Mouse (Mus musculus): ENCODE measurements around the gene Il20rb. TPM values are rescaled to one million over a fixed set of nuclear protein-coding genes. Genes with fewer than 3 reads are reported as not detected.

The Il20rb gene
- total and polyA plus RNA-seq, 2 experiments from 2014 or later = 1.4 to 1.7 TPM

GRCm38 (mm10) chr9:100505498-100505897, 18.9 kb upstream of the Il20rb start:
- peak overlapping the region; percentile 44 for H3K4me2 ChIP-seq (ENCODE audit: low read depth, low read length)
- ATAC-seq (ENCODE audit: insufficient read depth, low read depth) = no peak
- H3K27ac ChIP-seq (ENCODE audit: low read depth) = peak overlapping the region; percentile 65
- no peak for TF ChIP-seq CTCF (IDR thresholded peaks at IDR 0.05; ENCODE audit: low read depth)
- no peak for TF ChIP-seq EP300 (IDR thresholded peaks at IDR 0.05; ENCODE audit: low read depth)
- no peaks in the 10 kb centered on the region; the same call in 1 of the 2 replicates for H3K4me1 ChIP-seq (ENCODE audit: control insufficient read depth, insufficient read depth)
- peak overlapping the region; percentile 42 for H3K4me3 ChIP-seq (ENCODE audit: low read depth, low read length)
- DNase-seq (ENCODE audit: low spot score) = no peak
- 87% methylated on average over 4 of the region's 4 CpGs for WGBS
- H3K27me3 ChIP-seq (ENCODE audit: control insufficient read depth, insufficient read depth, low read length) = no peaks in the 10 kb centered on the region
- H3K9ac ChIP-seq (replicated peaks; ENCODE audit: low read depth, low read length) = peak overlapping the region; percentile 4; the same call in 1 of the 2 replicates
- no peaks in the 10 kb centered on the region for H3K9me3 ChIP-seq (replicated peaks; ENCODE audit: control insufficient read depth, low read length)
- no peaks in the 10 kb centered on the region for H3K36me3 ChIP-seq (replicated peaks; ENCODE audit: control insufficient read depth, insufficient read depth, low read length)

DNA sequence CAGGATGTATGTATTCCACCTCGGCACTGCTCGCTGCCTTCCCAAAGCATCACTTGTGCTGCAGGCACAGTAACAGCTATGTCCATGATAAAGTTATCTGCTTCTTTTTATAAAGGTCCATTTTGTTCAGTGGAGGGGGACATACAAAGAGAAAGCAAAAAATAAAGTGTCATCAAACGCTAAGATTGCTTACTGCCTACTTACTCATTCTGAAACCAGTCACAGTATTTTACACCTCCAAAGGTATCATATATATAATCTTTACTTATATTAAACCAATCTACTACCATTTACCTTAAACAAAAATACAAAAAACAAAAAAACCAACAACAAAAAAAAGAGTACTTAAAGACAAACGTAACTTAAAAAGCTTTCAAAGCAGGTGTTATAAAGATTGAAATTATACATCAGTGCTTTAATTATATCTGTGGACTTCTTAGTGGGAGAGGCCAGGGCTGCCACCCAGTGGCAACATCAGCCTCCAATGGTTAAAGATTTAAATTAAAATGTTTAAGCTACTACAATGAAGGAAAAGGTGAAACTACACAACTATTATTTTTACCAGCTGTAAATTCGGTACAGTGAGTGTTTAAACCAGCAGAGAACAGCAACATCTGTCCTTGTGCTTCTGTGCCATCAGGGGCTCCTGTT, 7.1 kb upstream of the Il20rb start:
- H3K4me1 ChIP-seq (ENCODE audit: control insufficient read depth, insufficient read depth) = peaks cover 8% of the 10 kb centered on the region
- no peak for DNase-seq (ENCODE audit: low spot score)
- 66% methylated on average over 5 of the region's 5 CpGs for WGBS
- no peaks in the 10 kb centered on the region for H3K27me3 ChIP-seq (ENCODE audit: control insufficient read depth, insufficient read depth, low read length)
- ATAC-seq (ENCODE audit: insufficient read depth, low read depth) = no peak
- H3K9ac ChIP-seq (replicated peaks; ENCODE audit: low read depth, low read length) = no peak overlapping the region
- no peak for TF ChIP-seq EP300 (IDR thresholded peaks at IDR 0.05; ENCODE audit: low read depth)
- 0 out of 2 replicates have a peak, but pooled peaks have one; percentile 24 for TF ChIP-seq CTCF (IDR thresholded peaks at IDR 0.05; ENCODE audit: low read depth)
- H3K36me3 ChIP-seq (replicated peaks; ENCODE audit: control insufficient read depth, insufficient read depth, low read length) = peaks cover 16% of the 10 kb centered on the region
- no peak overlapping the region for H3K27ac ChIP-seq (ENCODE audit: low read depth)
- no peak overlapping the region for H3K4me3 ChIP-seq (ENCODE audit: low read depth, low read length)
- no peaks in the 10 kb centered on the region for H3K9me3 ChIP-seq (replicated peaks; ENCODE audit: control insufficient read depth, low read length)
- no peak overlapping the region for H3K4me2 ChIP-seq (ENCODE audit: low read depth, low read length)

DNA sequence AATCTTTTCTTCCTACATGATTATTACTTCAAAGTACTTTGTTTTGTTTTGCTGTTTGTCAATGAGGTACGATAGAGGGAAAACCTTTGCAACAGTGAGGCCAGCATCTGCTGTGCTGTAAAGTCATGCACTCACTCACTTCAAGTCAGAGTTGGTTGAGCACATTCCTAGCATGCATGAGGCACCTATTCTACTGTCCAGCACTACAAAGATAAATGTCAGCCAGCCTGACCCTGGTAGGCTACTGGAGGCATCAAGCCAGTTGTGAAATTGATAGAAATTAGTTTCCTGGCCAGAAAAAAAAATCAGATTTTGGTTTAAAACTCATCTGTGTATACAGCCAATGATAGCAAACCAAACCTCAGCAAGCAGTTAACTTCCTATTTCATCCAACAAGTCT, 4.8 kb upstream of the Il20rb start:
- Histone ChIP-seq H3K4me3 (ENCODE audit: low read depth, low read length) (no peak overlapping the region), H3K36me3 (replicated peaks; ENCODE audit: control insufficient read depth, insufficient read depth, low read length) (peaks cover 5% of the 10 kb centered on the region; the same call in 1 of the 2 replicates), H3K4me1 (ENCODE audit: control insufficient read depth, insufficient read depth) (peaks cover 8% of the 10 kb centered on the region), H3K4me2 (ENCODE audit: low read depth, low read length) (no peak overlapping the region), H3K27ac (ENCODE audit: low read depth) (no peak overlapping the region), H3K27me3 (ENCODE audit: control insufficient read depth, insufficient read depth, low read length) (no peaks in the 10 kb centered on the region), H3K9ac (replicated peaks; ENCODE audit: low read depth, low read length) (no peak overlapping the region), H3K9me3 (replicated peaks; ENCODE audit: control insufficient read depth, low read length) (no peaks in the 10 kb centered on the region)
- WGBS = 51% methylated on average over 1 of the region's 1 CpGs
- TF ChIP-seq EP300 (IDR thresholded peaks at IDR 0.05; ENCODE audit: low read depth) = no peak
- TF ChIP-seq CTCF (IDR thresholded peaks at IDR 0.05; ENCODE audit: low read depth) = no peak
- DNase-seq (ENCODE audit: low spot score) (no peak), ATAC-seq (ENCODE audit: insufficient read depth, low read depth) (no peak)

DNA sequence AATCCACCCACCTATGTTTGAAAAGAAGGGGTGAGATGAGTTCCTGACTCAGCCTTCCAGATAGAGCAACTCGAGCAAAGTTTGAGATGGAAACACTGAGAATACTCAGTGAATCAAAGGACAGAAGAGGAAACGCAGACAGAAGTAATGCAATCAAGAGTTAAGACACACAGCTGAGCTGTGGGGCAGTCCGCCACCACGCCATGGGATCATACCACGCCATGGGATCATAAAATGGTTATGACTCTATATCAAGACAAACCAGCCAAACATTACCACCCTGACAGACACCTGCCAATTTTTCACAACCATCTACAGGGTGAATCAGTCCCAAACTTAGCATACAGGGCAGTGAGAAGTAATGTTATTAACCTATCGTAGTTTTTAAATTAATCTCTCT, 2.4 kb upstream of the Il20rb start:
- H3K27ac ChIP-seq (ENCODE audit: low read depth) = peak overlapping the region; percentile 39
- no peak overlapping the region for H3K4me3 ChIP-seq (ENCODE audit: low read depth, low read length)
- no peak for ATAC-seq (ENCODE audit: insufficient read depth, low read depth)
- no peak for TF ChIP-seq EP300 (IDR thresholded peaks at IDR 0.05; ENCODE audit: low read depth)
- no peak for TF ChIP-seq CTCF (IDR thresholded peaks at IDR 0.05; ENCODE audit: low read depth)
- H3K9me3 ChIP-seq (replicated peaks; ENCODE audit: control insufficient read depth, low read length) = no peaks in the 10 kb centered on the region
- H3K27me3 ChIP-seq (ENCODE audit: control insufficient read depth, insufficient read depth, low read length) = no peaks in the 10 kb centered on the region
- H3K36me3 ChIP-seq (replicated peaks; ENCODE audit: control insufficient read depth, insufficient read depth, low read length) = peaks cover 5% of the 10 kb centered on the region; the same call in 1 of the 2 replicates
- WGBS = 90% methylated on average over 6 of the region's 6 CpGs
- H3K4me1 ChIP-seq (ENCODE audit: control insufficient read depth, insufficient read depth) = peaks cover 8% of the 10 kb centered on the region
- no peak for DNase-seq (ENCODE audit: low spot score)
- H3K4me2 ChIP-seq (ENCODE audit: low read depth, low read length) = no peak overlapping the region
- H3K9ac ChIP-seq (replicated peaks; ENCODE audit: low read depth, low read length) = no peak overlapping the region

GRCm38 (mm10) chr9:100488056-100488713, 1.6 kb upstream of the Il20rb start:
- Histone ChIP-seq H3K27me3 (ENCODE audit: control insufficient read depth, insufficient read depth, low read length) (no peaks in the 10 kb centered on the region), H3K9me3 (replicated peaks; ENCODE audit: control insufficient read depth, low read length) (no peaks in the 10 kb centered on the region), H3K36me3 (replicated peaks; ENCODE audit: control insufficient read depth, insufficient read depth, low read length) (peaks cover 2% of the 10 kb centered on the region; the same call in 1 of the 2 replicates), H3K4me3 (ENCODE audit: low read depth, low read length) (no peak overlapping the region), H3K9ac (replicated peaks; ENCODE audit: low read depth, low read length) (no peak overlapping the region), H3K4me1 (ENCODE audit: control insufficient read depth, insufficient read depth) (peaks cover 8% of the 10 kb centered on the region), H3K27ac (ENCODE audit: low read depth) (peak overlapping the region; percentile 39), H3K4me2 (ENCODE audit: low read depth, low read length) (no peak overlapping the region)
- peak; percentile 22 for DNase-seq (ENCODE audit: low spot score)
- TF ChIP-seq CTCF (IDR thresholded peaks at IDR 0.05; ENCODE audit: low read depth) = no peak
- ATAC-seq (ENCODE audit: insufficient read depth, low read depth) = no peak; the same call in 1 of the 2 replicates
- WGBS = 58% methylated on average over 7 of the region's 7 CpGs
